Mouse (Mus musculus) midbrain, embryonic 11.5 days (tissue): Measurements from ENCODE around the gene D630045J12Rik. TPM values are rescaled to one million over a fixed set of nuclear protein-coding genes. Genes with fewer than 3 reads are reported as not detected.

ENCODE experiments used
- ATAC-seq: fragments of 200-750 bp; cut with Nextera tagmentation; 2 replicates; pipeline ENCODE4 v1.8.0; 2017; ENCODE audit warnings: moderate TSS enrichment, moderate library complexity; ENCODE audit not compliant: low FRiP score
- DNase-seq: peaks from one replicate; pipeline ENCODE4 v3.0.0; 2015; ENCODE audit warnings: low spot score; ENCODE audit errors: missing footprints
- H3K27ac ChIP-seq: fragments of 300-500 bp; sonication (generic); 2 replicates; pipeline ENCODE4 v1.5.1; 2014; ENCODE audit warnings: low read depth, low read length
- H3K27me3 ChIP-seq: fragments of 300-500 bp; sonication (generic); 2 replicates; pipeline ENCODE4 v1.6.1; 2014; ENCODE audit warnings: mild to moderate bottlenecking, low read length, moderate library complexity, mixed read lengths; ENCODE audit not compliant: control insufficient read depth, insufficient read depth
- H3K36me3 ChIP-seq: fragments of 300-500 bp; sonication (generic); 2 replicates; pipeline ENCODE4 v1.6.1; 2014; ENCODE audit warnings: mild to moderate bottlenecking, low read length, moderate library complexity, mixed read lengths; ENCODE audit not compliant: control insufficient read depth, insufficient read depth
- H3K4me1 ChIP-seq: fragments of 300-500 bp; sonication (generic); 2 replicates; pipeline ENCODE4 v1.6.1; 2014; ENCODE audit warnings: low read length; ENCODE audit not compliant: control insufficient read depth, insufficient read depth
- H3K4me2 ChIP-seq: fragments of 300-500 bp; sonication (generic); 2 replicates; pipeline ENCODE4 v1.6.1; 2014; ENCODE audit warnings: mild to moderate bottlenecking, moderate library complexity
- H3K4me3 ChIP-seq: fragments of 300-500 bp; sonication (generic); 2 replicates; pipeline ENCODE4 v1.5.1; 2014; ENCODE audit warnings: low read depth, low read length
- H3K9ac ChIP-seq: fragments of 300-500 bp; sonication (generic); 2 replicates; pipeline ENCODE4 v1.6.1; 2014; ENCODE audit warnings: low read length
- H3K9me3 ChIP-seq: fragments of 300-500 bp; sonication (generic); 2 replicates; pipeline ENCODE4 v1.6.1; 2016; ENCODE audit warnings: low read length; ENCODE audit not compliant: control insufficient read depth
- WGBS: fragments of 180-500 bp; shearing (Covaris S2); extraction: QIAGEN DNeasy Blood & Tissue Kit; methylation state at CpG from one replicate; pipeline ENCODE4 v1.1.7; 2014; 5-methylcytosine and 5-hydroxymethylcytosine counted together
- polyA plus RNA-seq: library from polyadenylated mRNA; unstranded; fragments of >200 nt; fragmentation: Nextera tagmentation; extraction: Ambion mirVana; gene quantifications from 2 replicates; pipeline ENCODE4 v1.2.1, GENCODE M21; 2014

Gene D630045J12Rik
- polyA plus RNA-seq, 1 experiment from 2014 or later, result 10.1 TPM

DNA sequence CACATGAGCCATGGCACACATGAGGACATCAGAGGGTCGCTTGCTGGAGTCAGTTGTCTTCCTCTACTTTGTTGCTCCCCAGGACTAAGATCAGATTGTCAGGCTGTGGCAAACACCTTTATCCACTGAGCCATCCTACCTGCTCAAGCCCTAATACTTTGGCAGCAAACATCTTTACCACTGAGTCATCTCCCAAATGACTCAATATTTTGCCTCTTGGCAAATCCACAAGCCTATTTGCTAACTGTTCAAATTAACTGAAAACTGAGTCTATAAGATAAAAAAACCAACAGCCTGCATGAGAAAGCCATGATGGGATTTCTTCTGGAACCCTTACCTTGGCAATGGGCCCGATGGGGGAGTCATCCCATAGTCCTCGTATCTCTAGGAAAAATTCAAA is 114.7 kb downstream of the D630045J12Rik start:
- DNase-seq (no peak), ATAC-seq (no peak)
- Histone ChIP-seq H3K4me1 (no peaks in the 10 kb centered on the region), H3K27ac (no peak overlapping the region), H3K9me3 (no peaks in the 10 kb centered on the region), H3K36me3 (peaks cover 8% of the 10 kb centered on the region), H3K27me3 (no peaks in the 10 kb centered on the region), H3K9ac (no peak overlapping the region), H3K4me3 (no peak overlapping the region), H3K4me2 (no peak overlapping the region)
- 92% methylated on average over 3 of the region's 3 CpGs for WGBS

DNA sequence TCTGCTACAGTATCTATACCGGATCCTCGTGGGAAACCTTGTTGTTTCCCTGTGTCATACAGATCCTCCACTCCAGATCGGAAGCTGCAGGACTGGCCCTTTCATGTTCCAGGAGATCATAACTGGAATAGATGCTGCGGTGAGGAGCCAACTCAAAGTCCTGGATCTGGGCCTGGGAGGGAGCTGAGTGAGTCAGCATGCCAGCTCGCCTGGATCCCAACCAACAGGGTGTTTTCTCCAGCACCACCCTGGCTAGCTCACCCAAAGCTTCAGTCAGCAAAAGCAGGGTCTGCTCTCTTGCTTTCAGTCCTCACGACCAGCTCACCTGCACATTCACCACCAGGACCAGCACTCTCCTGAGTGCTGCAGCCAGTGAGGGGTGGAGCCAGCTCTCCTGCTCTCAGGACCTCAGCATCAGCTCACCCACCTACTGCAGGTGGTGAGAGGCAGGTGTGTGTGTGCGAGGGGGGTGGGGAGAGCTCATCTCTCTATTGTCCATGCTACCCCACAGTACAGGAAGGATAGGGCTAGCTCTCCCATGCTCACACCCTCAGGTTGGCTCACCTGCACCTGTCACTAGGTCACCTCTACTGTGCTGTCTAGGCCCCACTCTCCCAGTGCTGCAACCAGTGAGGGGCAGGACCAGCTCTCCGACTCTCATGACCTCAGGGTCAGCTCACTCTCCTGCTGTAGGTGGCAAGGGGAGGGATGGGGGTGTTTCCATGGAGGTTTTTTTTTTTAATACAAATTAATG is 118.8 kb downstream of the D630045J12Rik start:
- Histone ChIP-seq H3K9ac (no peak overlapping the region), H3K36me3 (peaks cover 13% of the 10 kb centered on the region), H3K4me2 (no peak overlapping the region), H3K4me3 (no peak overlapping the region), H3K4me1 (no peaks in the 10 kb centered on the region), H3K27me3 (no peaks in the 10 kb centered on the region), H3K27ac (no peak overlapping the region), H3K9me3 (no peaks in the 10 kb centered on the region; the same call in 1 of the 2 replicates)
- WGBS, result 85% methylated on average over 8 of the region's 8 CpGs
- DNase-seq, result no peak
- ATAC-seq, result no peak

DNA sequence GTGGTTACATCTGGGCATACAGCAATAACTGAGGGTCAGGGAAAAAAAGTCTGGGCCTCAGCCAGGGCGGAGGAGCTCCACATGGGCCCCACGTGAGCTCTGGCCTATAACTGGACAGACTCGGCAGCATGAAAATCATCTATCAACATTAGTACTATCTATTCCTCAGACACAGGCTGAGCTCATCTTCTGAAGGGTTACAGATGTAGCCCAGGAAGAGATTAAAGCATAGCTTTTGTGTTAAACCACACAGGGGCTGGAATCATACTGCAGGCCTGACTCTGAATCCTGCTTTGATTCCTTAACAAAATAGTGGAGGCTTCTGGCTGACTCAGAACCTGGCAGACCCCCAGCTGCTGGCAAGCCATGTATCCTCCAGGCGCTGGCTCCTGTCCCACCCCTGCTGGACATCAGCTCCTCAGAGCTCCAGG is 122.0 kb downstream of the D630045J12Rik start:
- ATAC-seq (no peak), DNase-seq (no peak)
- Histone ChIP-seq H3K9me3 (no peaks in the 10 kb centered on the region; the same call in 1 of the 2 replicates), H3K9ac (no peak overlapping the region), H3K36me3 (peaks cover 18% of the 10 kb centered on the region), H3K27me3 (no peaks in the 10 kb centered on the region), H3K4me2 (no peak overlapping the region), H3K4me1 (no peaks in the 10 kb centered on the region), H3K4me3 (no peak overlapping the region), H3K27ac (no peak overlapping the region)
- 90% methylated on average over 4 of the region's 4 CpGs for WGBS

DNA sequence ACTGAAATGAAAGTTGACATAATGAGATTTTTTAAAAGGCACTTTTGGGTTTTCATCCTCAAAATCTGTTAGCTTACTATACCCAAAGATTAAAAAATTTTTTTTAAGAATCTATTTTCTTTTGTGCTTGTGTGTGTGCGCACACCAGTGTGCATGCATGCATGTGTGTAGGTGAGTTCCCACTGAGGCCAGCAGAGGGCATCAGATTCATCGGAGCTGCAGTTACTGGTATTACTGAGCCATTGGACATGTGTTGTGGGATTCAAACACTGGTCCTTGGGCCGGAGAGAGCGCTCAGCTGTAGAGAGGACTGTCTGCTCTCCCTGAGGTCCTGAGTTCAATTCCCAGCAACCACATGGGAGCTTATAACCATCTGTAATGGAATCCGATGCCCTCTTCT is 123.9 kb downstream of the D630045J12Rik start:
- Histone ChIP-seq H3K4me2 (no peak overlapping the region), H3K36me3 (peaks cover 16% of the 10 kb centered on the region), H3K27ac (no peak overlapping the region), H3K9ac (no peak overlapping the region), H3K27me3 (no peaks in the 10 kb centered on the region), H3K4me3 (no peak overlapping the region), H3K4me1 (no peaks in the 10 kb centered on the region), H3K9me3 (no peaks in the 10 kb centered on the region; the same call in 1 of the 2 replicates)
- DNase-seq (no peak), ATAC-seq (no peak)
- 98% methylated on average over 5 of the region's 5 CpGs for WGBS

DNA sequence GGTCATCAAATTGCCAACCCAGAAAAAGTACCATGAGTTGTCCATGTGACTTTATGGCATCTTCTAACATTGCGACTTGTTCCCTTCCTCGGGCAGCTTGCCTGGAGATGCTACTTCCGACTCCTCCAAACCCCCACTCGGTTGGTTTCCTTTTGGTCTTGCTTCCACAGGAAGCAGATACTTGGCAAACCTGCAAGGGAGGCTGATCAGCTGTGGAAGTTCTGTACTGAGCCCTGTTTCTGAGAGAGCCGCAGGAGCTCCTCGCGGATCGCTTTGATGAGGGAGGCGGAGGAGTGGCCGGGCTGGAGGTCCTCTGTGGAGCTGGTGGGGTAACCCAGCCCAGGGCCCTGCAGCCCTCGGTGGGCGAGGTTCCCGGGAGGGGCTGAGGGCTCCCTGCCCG is 125.7 kb downstream of the D630045J12Rik start:
- no peak overlapping the region for H3K27ac ChIP-seq
- H3K4me2 ChIP-seq, result no peak overlapping the region
- no peaks in the 10 kb centered on the region for H3K27me3 ChIP-seq
- no peak for DNase-seq
- ATAC-seq, result no peak
- no peaks in the 10 kb centered on the region for H3K4me1 ChIP-seq
- H3K9ac ChIP-seq, result no peak overlapping the region
- WGBS, result 92% methylated on average over 14 of the region's 14 CpGs
- H3K9me3 ChIP-seq, result no peaks in the 10 kb centered on the region; the same call in 1 of the 2 replicates
- peaks cover 16% of the 10 kb centered on the region for H3K36me3 ChIP-seq
- no peak overlapping the region for H3K4me3 ChIP-seq

DNA sequence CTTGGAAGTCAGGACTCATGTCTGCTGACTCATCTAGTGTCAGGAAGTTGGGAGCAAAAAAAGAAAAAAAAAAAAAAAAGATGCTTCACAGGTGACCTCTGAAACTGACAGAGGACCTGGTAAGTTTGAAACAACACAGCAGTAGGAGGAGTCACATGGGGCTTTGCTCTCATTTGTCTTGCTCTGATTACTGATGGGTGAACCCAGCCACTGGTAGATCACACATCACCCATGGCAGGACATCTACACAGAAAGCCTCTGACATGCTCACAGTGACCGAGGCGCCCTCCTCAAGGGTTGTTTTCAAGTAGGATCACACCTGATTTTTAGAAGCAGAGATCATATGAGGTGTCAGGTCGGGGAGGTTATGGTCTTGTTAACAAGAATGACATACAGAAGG is 128.3 kb downstream of the D630045J12Rik start:
- Histone ChIP-seq H3K9me3 (no peaks in the 10 kb centered on the region; the same call in 1 of the 2 replicates), H3K4me1 (no peaks in the 10 kb centered on the region), H3K27me3 (no peaks in the 10 kb centered on the region), H3K36me3 (peaks cover 16% of the 10 kb centered on the region), H3K9ac (no peak overlapping the region), H3K27ac (no peak overlapping the region), H3K4me2 (no peak overlapping the region), H3K4me3 (no peak overlapping the region)
- ATAC-seq (no peak), DNase-seq (no peak)
- WGBS, result 96% methylated on average over 3 of the region's 3 CpGs

DNA sequence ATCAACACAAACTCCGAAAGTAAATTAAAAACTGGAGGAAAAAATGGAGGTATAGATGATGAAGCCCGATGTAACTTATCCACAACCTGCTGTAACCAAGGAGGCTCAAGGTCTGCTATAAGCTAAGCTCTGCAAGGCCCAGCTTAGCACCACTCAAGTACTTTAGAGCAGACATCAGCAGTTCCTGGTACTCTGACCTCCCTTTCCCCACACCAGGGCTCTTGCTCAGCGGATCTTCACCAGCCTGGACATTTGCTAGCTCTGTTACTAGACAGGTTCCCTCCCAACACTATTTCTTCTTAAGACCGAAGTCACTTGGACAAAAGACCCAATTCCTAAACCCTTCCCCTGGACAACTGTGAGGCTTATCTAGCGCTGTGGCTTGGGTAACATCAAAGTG is 128.9 kb downstream of the D630045J12Rik start:
- 94% methylated on average over 5 of the region's 5 CpGs for WGBS
- H3K27me3 ChIP-seq, result no peaks in the 10 kb centered on the region
- no peak overlapping the region for H3K27ac ChIP-seq
- ATAC-seq, result no peak
- H3K36me3 ChIP-seq, result peaks cover 10% of the 10 kb centered on the region
- no peak overlapping the region for H3K9ac ChIP-seq
- no peak overlapping the region for H3K4me3 ChIP-seq
- H3K9me3 ChIP-seq, result no peaks in the 10 kb centered on the region
- DNase-seq, result no peak
- no peaks in the 10 kb centered on the region for H3K4me1 ChIP-seq
- no peak overlapping the region for H3K4me2 ChIP-seq

DNA sequence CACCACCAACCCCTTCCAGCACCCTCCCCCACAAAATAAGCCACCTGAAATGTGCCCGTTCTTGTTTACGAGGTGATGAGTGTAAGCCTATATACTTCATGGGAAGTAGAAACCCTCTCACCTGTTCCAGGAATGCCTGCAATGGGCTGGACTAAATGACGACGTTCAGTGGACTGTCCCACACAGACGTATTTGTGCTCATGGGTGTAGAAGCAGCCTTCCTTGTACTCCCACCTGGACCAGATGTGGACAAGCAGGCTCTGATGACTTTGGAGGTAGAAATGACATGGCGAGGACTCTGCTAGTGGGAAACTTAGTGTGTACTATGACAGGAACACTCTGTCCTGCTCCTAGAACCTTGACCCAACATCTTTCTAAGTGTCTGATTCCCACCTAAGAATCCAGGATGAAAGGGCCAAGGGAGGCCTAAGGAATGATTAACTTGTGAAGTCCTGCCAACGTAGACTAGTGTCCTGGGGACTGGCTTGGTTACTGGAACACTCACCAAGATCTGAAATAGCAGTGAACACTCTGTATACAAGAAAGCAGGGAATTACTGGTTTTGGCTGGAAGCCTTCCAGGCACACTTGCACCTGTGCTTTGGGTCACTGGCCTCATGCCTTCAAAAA is 129.5 kb downstream of the D630045J12Rik start, which contains the start of gene Atp6v0a4:
TSS of gene Atp6v0a4 (minus strand) at position 380 of the 629 bp plus-strand sequence.
- no peak within 1 kb of the TSS for H3K9ac ChIP-seq
- 92% methylated on average over 7 of the region's 7 CpGs for WGBS
- H3K4me2 ChIP-seq, result no peak within 1 kb of the TSS
- H3K36me3 ChIP-seq, result peaks cover 9% of the 10 kb centered on the region; the same call in 1 of the 2 replicates
- no peaks in the 10 kb centered on the region for H3K9me3 ChIP-seq
- DNase-seq (no peak), ATAC-seq (no peak)
- H3K27me3 ChIP-seq, result no peaks in the 10 kb centered on the region
- no peaks in the 10 kb centered on the region for H3K4me1 ChIP-seq
- no peak within 1 kb of the TSS for H3K4me3 ChIP-seq
- no peak within 1 kb of the TSS for H3K27ac ChIP-seq

DNA sequence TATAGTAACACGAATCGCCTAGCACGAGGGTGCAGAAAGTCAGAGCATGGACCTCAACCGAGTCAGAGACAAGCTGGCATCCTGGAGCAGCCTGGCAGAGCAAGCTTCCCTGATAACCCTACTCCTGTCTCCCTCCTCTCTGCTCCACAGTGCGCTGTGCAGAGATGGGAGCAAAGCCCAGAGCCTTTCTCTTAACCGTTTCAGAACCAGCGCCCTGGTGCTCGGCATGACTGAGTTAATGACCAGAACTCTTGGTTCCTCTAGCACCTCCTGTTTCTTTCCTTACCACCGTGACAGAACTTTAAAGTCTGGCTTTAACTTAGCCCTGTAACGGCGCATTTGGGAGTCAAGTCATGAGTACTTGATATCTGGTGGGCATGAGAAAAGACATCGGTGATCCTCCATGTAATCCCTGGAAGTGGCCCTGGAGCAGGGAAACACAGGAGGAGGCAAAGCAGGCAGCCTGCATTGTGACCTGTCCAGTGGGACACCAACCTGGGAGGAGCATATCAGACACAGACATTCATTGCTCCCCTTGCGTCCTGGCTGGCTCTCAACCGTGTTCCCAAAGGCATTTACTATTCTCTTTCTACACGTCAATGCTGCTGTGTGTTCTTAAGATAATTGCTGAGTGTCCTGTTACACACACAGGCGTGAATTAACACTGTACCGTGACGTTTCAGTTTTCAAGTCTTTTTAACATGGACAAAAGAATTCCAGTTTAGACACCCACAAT is 130.2 kb downstream of the D630045J12Rik start:
- H3K9me3 ChIP-seq, result no peaks in the 10 kb centered on the region
- H3K36me3 ChIP-seq, result peaks cover 9% of the 10 kb centered on the region; the same call in 1 of the 2 replicates
- H3K4me1 ChIP-seq, result no peaks in the 10 kb centered on the region
- DNase-seq (no peak), ATAC-seq (no peak)
- no peak overlapping the region for H3K9ac ChIP-seq
- no peak overlapping the region for H3K4me2 ChIP-seq
- 86% methylated on average over 18 of the region's 18 CpGs for WGBS
- H3K27ac ChIP-seq, result no peak overlapping the region
- H3K4me3 ChIP-seq, result no peak overlapping the region
- H3K27me3 ChIP-seq, result no peaks in the 10 kb centered on the region
